ENCODE assay signal across 13 mouse cellular contexts in the genomic region with DNA sequence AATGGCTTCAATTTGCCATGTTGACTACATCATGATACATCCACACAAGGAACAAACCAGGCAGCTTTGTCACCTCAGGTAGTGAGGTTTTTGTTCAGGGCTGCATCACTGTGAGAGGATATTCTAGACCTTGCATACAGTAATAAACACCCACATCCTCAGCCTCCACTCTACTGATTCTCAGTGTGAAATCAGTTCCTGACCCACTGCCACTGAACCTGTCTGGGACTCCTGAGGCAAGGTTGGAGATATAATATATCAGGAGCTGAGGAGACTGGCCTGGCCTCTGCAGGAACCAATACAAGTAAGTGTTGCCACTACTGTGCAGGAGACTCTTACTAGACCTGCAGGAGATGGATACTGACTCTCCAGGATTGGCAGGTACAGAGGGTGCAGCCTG. TPM values are rescaled to one million over a fixed set of nuclear protein-coding genes. Genes with fewer than 3 reads are reported as not detected.
"Had no signal": no experiment of that assay in that cellular context is flagged by ENCODE, and none has a peak within 500 bp of the region (broad histone marks: within the 10 kb centered on the region; RNA-seq: fewer than 3 reads in every experiment).

No protein-coding gene starts in this region.

RNA-seq across cellular contexts. Expression of a gene that starts 24.8 kb away (rescaled TPM):
- total RNA-seq: common myeloid progenitor, adult 5-6 weeks; forebrain, postnatal 0 days; gastrocnemius, adult 18-20 months; gastrocnemius, adult 2 months; gastrocnemius, adult 8-10 months; gastrocnemius, postnatal 10 days; gastrocnemius, postnatal 25 days; gastrocnemius, postnatal 36 days; gastrocnemius, postnatal 4 days; granulocyte monocyte progenitor cell, adult 5-6 weeks; heart, adult 18-20 months; heart, adult 2 months; heart, adult 8-10 months had no signal
